Mouse (Mus musculus): ENCODE measurements around the gene Ebf1. TPM values are rescaled to one million over a fixed set of nuclear protein-coding genes. Genes with fewer than 3 reads are reported as not detected.

Gene Ebf1
- total RNA-seq, 2 experiments from 2014 or later: 29.5 to 35.3 TPM

DNA sequence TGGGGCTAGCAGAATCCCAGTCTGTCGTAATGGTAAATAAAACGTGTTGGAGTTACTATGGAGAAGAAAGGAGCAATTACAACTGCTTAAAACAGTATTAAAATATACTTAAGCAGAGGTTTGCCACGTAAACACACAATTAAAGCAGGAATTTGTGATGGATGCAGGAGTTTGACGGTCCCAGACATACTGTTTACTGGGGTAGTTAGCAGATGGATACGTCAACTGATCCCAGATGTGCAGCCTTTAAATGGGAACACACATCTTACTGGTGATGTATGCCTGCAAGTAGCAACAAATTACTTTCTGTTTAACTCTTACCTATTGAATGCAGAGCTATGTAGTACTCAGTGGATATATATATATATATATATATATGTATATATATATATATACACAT, 149.1 kb downstream of the Ebf1 start:
- no peak for DNase-seq
- intact Hi-C loops (cut with DNase I): no loop called here

DNA sequence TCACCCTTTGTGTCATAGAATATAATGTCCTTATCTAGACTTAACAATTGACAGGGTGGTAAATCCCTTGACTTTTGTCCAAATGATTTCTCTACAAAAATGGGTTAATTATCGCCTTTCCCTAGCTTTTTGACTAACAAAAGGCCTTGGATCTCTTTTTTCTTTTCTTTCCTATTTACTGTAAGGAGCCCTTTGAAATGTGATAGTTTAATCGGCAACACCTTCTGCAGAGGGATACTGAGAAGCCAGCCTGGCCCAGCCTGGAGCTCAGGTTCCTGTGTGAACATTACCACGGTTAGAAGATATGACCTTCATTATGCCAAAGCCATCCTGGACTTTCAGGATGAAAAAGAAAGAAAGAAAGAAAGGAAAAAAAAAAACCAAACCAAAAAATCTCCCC, 150.2 kb downstream of the Ebf1 start:
- intact Hi-C loops (cut with DNase I): no loop called here
- no peak for DNase-seq

DNA sequence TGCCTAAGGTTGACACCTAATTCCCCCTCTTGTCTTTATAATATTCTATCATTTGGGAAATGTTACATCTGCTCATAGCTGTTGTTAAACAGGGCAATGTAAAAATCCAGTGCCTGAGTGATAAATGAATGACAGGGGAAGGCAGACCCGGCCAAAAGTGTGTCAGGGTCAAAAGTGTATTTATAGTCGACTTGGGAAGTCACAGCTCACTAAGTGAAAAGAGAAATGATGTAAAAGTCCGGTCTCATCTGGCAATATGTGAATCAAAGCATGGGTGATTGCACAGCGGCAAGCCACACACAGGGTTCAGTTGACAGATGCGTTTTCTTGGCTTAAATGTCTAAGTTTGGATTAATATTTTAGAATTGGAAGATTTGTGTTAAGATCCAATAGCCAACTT, 151.2 kb downstream of the Ebf1 start:
- no peak for DNase-seq
- intact Hi-C loops (cut with DNase I): no loop called here

DNA sequence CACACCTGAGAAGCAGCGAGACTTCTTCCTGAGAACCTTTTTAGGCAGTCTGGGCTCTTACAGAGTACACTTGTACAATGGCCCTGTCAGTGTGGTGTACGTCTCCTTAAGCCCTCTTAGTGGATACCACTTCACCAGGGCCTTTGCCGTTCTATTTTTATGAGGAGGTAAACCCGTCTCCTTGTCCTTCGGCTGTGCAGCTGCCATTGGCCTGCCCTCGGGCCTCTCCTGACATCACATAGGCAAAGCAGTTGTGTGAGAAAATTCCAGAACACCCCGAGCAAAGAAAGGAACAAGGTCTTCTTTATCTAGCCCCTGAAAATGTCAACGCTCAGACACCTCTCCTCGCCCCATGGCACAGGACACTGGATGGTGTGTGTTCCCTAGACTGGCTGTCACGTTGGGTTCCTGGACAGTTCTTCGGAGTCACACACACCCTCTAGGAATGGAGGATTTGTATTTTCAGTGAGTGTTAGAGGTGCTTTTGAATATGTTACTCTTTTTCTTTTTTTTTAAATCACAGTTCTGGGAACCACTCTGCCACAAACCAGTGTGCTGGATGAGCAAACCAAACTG, 154.0 kb downstream of the Ebf1 start:
- intact Hi-C loops (cut with DNase I): no loop called here
- no peak for DNase-seq

DNA sequence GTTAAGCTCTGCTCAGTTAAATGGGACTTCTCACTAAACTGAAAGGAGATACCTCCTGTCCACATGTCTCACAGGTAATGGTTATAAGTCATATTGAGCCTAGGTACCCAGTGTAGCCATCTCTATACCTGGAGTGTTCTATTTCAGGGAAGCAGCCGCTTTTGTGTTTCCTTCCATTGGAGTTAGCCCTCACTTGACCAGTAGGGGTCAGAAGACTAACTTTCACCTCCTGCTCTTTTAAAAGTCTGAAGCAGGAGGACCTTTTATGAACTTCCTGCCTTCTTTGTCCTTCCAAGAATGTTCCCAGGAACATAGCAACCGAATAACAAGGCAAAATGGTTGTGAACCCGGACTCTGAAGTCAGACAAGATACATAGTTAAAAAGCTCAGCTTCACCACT, 157.3 kb downstream of the Ebf1 start:
- intact Hi-C loops (cut with DNase I): no loop called here

DNA sequence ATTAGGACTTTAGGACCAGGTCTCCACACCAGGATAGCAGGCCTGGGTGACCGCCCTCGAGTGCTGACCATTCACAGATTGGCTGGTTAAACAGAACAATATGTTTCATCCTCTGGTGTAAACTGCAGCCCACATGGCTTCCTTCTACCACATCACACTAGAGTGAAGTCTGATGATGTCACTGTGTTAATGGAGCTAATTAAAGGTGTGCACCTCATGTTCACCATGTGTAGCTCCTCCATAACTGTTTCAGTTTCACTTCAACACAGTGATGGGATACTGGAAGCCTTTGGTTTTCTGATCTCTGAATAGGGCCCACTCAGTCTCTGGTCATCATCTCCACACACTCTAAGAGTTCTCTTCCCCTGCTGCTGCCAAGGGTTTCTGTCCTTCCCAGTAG, 158.4 kb downstream of the Ebf1 start:
- DNase-seq: no peak
- intact Hi-C loops (cut with DNase I): no loop called here

More for the DNA sequence above, 157.3 kb downstream of the Ebf1 start:
- DNase-seq: no peak

DNA sequence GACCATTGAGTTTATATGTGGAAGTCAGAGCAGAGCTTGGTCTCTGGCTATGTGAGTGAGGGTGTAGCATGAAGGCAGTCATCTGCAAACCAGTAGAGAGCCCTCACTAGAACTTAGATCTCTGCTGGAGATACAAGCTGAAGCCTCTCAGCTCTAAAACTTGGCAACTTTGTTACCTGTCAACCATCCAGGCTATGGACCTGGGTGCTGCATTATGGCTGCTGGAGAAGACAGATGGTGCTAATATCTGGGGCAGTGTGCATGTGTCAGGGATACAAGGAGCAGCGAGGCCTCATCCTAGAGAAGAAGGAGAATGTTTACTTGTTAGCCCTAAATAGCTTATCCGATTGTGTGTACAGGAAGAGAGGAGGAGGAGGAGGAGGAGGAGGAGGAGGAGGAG, 159.4 kb downstream of the Ebf1 start:
- intact Hi-C loops (cut with DNase I): no loop called here

DNA sequence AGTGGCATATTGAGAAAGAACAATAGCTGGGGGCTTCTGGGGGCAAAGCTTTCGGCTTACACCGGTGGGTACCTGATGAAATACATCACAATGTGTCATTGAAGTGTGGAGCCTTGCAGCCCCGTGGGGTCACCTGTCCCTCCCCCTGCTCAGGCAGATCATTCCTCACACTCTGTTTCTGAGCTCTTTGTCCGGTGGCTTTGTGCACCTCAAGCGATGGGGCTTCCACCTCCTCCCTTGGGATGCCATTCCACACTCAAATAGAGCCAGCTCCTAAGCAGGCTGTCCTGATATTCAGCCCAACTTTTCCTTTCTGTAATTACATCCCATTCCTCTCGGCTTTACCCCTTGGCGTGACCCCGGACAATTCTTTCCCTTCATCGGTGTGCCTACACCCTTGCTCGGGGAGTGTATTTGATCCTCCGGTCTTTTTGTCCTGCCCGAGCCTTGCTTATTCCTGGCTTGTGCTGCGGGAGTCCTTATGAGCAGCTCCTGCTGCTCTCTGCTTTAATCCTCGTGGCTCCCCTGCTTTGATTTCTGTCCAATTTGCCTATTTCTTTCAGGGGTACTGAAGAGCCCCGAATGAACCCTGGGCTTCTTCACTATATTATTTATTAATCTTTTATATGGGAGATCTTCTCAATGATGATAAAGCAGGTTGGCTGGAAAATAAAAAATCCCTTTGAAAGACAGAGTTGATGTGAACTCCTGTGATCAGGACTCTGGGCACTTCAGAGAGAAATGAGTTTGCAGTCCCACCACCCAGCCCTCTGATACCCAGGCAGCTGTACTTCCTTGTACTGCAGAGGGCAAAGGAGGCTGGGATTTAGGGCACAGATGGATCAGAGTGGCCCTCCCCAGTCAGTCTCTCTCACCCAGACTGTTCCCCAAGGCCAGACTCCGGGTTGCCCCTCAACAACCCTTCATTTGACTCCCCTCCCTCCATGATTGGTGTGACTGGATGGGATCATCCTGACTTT, 160.5 kb downstream of the Ebf1 start:
- intact Hi-C loops (cut with DNase I): no loop called here
- no peak for DNase-seq

More for the DNA sequence above, 159.4 kb downstream of the Ebf1 start:
- DNase-seq: no peak

DNA sequence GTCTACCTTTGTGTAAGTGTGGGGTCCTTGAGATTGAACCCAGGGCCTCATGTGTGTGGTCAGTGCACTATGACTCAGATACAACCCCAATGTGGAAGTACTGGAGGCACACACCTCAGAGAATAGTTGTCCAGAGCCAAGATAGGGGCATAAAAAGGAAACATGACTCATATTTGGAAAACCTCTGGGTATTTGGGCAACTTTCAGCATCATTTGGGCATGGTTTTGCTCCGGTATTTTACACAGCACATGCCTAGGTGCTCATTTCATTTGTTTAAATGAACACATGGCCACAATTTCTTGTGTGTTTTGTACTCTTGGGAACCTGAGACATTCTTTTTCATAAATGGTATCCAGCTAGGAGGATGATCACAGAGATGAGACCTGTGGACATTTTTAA, 161.9 kb downstream of the Ebf1 start:
- no peak for DNase-seq
- intact Hi-C loops (cut with DNase I): no loop called here

DNA sequence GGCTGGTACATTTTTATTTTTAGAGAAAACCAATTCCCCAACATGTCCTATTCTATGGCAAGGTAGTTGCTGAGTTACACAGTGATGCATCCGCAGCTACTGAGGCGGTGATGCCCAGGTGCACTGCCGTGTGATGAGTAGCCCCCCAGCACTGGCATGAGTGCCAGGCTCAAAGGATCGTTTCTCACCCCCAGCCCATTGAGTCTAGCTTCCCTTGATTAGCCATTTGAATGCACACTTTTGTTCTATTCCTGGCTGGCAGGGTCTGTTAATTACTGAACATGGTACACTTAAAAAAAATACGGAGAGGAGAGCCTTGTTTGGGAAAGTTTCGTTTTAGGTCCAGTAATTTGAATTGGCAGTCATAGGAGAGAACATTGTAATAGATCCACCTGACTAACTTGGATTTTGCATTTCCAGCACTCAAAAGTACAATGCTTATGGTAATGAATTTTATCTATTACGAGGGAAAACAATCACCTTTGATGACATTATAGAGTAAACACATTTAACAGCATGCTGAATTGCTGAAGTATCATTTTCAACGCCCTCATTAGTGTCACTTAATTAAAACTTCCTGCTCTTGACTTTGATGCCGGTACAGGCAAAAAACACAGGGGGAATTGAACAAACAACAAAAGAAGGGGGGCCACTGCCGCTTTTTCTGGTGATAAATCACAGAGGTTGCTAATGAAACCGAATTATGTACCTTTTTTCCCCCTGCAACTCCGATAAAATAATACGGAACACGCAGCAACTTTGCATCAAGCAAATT, 167.3 kb downstream of the Ebf1 start:
- DNase-seq: no peak
- intact Hi-C loops (cut with DNase I): no loop called here

DNA sequence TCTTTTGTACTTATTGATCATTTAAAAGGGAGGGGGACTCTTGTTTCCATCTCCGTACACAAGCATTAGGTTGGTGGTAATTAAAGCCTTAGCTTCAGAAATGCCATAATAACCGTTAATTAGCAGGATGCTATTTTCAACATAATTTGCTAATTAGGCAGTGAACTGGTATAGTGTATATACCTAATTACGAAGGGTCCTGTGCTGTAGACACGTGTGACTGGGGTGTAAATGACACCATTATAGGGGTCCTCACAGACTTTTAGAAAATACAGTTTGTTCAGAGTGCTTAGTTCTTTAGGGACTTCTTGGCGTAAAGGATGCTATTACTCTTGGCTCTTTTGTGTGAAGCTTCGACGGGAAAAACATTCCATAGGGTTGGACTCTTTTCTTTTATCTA, 167.9 kb downstream of the Ebf1 start:
- no peak for DNase-seq
- intact Hi-C loops (cut with DNase I): no loop called here

DNA sequence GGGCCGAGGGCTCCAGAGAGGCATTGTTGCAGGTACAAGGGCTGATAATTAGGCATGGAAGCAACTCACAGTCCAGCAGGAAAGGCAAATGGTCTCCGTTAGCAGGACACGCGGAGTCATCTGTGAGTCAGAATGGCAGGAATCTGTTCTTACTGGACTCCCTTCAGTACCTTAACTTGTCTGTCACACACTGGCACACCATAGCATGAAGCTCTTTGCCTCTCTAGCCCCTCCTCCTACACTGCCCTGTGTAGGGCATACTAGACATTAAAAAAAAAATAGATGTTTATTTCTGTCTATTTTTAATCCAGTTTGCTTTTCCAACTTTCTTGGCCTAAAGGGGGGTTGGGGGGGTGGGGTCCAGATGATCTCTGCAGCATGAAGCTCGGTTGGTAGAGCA, 168.4 kb downstream of the Ebf1 start:
- no peak for DNase-seq
- intact Hi-C loops (cut with DNase I): no loop called here

DNA sequence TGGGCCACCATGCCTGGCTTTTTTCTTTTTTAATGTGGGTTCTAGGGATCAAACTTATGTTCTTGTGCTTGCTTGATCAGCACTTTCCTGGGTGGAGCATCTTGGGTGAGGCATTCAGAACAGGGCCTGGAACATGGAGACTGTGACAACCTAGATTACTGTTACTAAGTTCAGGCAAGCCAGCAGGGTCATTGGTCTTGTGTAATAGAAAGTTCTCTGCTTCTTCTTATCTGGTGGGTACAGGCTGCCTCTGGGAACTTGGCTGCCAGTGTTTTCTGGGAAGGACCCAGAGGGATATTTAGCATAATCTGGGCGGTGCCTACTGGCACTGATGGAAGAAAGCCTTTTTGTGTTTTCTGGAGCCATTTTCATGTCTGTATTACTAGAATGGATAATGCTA, 170.9 kb downstream of the Ebf1 start:
- intact Hi-C loops (cut with DNase I): no loop called here
- no peak for DNase-seq

DNA sequence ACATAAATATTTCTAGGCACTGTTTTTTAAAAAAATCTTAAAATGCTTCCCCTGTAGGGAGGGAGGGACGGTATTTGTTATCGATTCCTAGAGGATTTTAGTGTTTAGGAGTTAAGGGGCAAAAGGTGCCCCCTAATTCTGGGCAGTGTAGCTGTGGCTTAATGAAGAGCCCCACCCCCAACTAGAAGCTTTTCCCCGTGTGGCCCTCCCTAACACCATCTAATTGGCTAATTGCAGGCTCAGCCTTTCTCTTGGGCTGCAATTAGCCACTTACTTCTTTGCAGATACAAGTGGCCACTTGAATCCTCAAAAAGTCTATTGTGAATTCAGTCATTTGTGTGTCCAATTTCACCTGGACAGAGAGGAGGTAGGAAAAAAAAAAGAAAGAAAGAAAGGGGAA, 175.7 kb downstream of the Ebf1 start:
- DNase-seq: no peak
- intact Hi-C loops (cut with DNase I): no loop called here

DNA sequence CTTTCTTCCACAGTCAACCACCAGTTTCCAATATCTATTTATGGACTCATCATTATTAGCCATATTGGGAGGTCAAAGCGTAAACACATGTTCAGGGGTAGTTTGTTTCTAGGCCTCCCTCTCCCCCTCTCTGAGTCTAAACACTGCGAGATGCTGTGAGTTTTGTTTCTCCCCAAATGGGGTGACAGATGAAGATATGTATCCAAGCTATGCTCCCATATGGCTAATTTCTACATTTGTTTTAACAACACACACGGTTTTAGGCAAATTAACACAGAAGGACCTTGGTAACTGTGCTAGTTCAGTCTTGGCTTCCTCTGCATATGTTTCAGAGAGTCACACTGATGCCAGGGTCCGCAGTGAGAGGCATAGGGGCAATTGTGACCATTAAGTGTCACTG, 177.8 kb downstream of the Ebf1 start:
- intact Hi-C loops (cut with DNase I): no loop called here
- no peak for DNase-seq

DNA sequence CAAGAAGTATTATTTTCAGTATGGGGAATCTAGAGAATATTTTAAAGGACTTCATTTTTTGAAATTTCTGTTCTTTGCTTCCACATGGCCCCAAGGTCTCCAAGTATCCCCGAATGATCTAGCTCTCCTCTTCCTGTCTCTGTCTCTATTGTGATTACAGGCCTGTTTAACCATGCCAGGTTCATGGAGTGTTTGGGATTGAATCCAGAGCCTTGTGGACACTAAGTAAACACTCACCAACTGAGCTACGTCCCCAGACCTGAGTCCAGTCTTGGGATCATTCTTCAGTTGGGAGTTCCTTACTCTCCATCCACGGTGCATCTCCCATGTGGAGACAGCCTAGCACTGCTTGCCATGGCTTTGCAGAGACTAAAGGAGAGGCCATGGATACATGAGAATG, 178.7 kb downstream of the Ebf1 start:
- intact Hi-C loops (cut with DNase I): no loop called here
- DNase-seq: no peak

DNA sequence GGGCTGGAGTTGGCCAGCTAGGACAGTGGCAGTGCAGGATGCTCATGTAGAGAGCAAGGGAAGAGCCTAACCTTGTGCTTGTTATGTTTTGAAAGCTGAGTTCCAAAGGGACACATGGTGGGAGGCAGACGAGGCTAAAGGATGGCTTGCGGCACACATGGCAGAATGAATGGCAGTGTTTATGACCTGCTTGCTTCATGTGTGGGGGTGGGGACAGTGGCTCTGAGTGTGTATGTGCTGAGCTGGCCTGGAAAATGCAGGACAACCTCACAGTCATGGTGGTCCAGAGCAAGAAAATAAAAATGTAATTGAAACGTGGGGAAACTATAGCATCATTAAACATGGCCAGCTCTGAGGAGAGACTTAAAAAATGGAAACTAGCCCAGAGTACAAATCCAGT, 181.2 kb downstream of the Ebf1 start:
- intact Hi-C loops (cut with DNase I): no loop called here
- DNase-seq: no peak

DNA sequence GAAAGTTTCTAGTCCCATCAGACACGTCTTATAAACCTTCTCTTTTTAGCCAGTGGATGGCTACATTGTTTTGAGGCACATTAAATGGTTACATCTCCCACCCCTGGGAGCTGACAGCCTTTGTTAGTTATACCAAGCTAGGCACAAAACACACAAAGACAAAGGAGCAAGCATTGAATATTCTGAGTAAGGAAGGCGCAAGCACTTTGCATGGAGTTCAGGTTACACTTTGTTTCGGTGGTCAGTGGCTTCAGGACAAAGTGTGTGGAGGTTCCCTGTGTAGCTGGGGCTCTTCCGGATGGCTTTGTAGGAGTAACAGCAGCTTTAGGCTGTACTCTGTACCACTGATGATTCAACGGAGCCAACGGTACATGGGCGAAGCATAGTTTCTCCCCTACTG, 186.9 kb downstream of the Ebf1 start:
- DNase-seq: no peak
- intact Hi-C loops (cut with DNase I): no loop called here

DNA sequence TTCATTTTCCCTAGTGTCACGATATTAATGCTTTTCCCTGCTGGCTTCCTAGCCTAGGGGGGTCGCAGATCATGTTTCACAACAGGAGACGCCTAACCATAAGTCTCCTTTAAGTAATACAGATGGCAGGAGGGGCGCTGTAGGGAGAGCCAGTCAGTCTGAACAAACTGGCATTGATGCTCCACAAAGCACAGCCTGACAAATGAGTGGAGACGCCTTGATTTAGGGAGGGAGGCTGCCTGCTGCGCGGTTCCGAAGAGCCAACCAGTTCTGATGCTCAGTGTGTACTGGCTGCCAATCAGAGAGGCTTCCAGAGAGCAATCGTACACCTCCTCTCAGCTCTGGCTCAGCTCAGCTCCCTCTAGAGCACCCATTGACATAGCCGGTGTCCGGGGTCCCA, 189.5 kb downstream of the Ebf1 start:
- intact Hi-C loops (cut with DNase I): no loop called here
- no peak for DNase-seq

DNA sequence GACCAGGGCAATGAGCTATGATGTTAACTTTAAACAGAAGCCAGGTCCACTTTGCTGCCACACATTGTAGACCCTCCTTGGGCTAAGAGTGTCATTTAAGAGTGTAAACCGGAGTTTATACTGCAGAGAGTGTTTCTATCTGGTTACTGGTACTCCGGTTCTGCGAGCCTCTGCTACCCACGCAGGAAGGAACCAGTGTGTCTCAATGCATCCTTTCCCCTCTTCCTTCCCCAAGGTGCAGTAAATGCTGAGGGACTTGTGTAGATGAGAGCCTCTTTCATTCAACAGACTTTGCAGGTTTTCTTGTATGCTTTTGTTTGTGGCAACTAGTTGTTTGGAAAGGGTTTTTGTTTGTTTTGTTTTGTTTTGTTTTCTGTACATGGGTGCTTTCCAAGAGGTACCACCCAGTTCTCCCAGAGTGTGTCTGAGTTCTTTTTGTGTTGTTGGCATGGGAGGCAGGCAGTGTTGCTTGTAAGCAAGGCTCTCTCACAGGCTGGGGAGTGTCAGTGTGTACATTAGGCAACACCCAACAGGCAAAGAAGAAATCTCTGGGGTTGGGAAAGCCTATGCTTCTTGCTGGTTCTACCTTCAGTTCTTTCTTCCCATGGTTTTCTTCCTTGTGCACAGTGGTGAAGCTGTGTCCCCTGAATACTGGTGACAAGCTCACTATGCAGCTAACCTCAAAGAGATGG, 191.9 kb downstream of the Ebf1 start:
- intact Hi-C loops (cut with DNase I): no loop called here

DNA sequence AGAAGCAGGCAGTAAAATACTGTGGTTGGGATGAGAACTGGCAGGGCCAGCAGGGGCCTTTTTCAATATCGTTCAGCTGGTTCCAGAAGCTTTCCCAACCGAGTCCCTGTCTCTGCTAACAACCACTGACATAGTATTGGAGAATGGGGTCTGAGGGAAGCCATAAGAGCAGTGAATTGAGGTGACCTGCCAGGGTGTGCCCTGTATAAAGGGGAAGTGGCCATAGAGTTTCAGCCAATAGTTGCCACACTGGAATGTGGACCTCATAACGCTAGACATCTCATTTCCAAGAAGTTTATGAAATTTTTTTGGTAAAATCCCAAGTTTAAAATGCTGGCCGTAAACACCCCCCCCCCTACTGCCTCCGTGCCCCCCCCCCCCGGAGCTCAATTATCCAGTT, 193.9 kb downstream of the Ebf1 start:
- no peak for DNase-seq
- intact Hi-C loops (cut with DNase I): no loop called here

More for the DNA sequence above, 191.9 kb downstream of the Ebf1 start:
- DNase-seq: no peak

All from heart, postnatal 10 days (tissue).